Mouse (Mus musculus) large intestine, adult 2 months (tissue): ENCODE measurements around the gene Slc11a1. TPM values are rescaled to one million over a fixed set of nuclear protein-coding genes. Genes with fewer than 3 reads are reported as not detected.

Experiments used
- DNase-seq: peaks from one replicate; pipeline ENCODE4 v3.0.0-alpha.2; 2012; ENCODE audit warnings: low read depth, low spot score
- WGBS: fragments of 180-500 bp; shearing (Covaris S2); methylation state at CpG from one replicate; pipeline ENCODE4 v1.1.7; 2018; 5-methylcytosine and 5-hydroxymethylcytosine counted together
- polyA plus RNA-seq: library from polyadenylated mRNA; depleted of rRNA; stranded (reverse); fragments of >200 nt; gene quantifications from 2 replicates; pipeline ENCODE4 v1.2.3, GENCODE M21; 2012

Gene Slc11a1
- polyA plus RNA-seq, 1 experiment: 16.0 TPM

- DNase-seq: no peak
- 81% methylated on average over 13 of the region's 13 CpGs for WGBS
Observed at GRCm38 (mm10) chr1:74351185-74351769, 23.7 kb upstream of the Slc11a1 start.

GRCm38 (mm10) chr1:74352532-74353096 is 22.4 kb upstream of the Slc11a1 start:
- 77% methylated on average over 5 of the region's 5 CpGs for whole genome bisulfite sequencing
- no peak for DNase-seq

DNA sequence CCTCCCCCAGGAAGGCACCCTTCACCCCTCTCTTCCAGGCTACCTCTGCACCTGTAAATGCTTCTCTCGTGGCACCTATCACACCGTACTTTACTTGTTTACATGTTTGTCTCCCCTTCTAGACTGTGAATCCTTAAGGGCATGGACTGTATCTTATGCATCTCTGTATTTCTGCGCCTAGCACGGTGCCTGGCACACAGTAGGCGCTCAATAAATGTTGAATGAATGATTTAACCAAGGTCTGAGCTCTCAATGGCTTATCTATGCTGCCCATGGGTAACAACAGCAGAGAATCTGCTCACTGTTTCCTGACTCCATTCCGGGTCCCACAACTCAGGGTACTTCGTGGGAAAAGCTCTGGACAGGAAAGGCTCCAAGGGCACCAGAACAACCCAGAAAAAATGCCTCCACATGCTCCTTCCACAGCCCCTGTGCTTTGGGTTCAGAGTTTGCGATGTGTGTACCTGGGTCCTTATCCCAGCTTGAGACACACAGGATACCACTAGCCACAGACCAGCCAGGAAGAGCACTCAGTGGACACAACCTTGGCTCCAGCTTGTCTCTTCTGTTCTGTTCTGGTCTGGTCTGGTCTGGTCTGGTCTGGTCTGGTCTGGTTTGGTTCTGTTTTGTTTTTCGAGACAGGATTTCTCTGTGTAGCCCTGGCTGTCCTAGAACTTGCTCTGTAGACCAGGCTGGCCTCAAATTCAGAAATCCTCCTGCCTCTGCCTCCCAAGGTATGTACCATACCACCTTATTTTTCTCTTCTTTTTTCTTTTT is 21.4 kb upstream of the Slc11a1 start:
- WGBS: 82% methylated on average over 9 of the region's 9 CpGs
- no peak for DNase-seq

- DNase-seq: no peak
Observed at GRCm38 (mm10) chr1:74357531-74357930, 17.5 kb upstream of the Slc11a1 start.

DNA sequence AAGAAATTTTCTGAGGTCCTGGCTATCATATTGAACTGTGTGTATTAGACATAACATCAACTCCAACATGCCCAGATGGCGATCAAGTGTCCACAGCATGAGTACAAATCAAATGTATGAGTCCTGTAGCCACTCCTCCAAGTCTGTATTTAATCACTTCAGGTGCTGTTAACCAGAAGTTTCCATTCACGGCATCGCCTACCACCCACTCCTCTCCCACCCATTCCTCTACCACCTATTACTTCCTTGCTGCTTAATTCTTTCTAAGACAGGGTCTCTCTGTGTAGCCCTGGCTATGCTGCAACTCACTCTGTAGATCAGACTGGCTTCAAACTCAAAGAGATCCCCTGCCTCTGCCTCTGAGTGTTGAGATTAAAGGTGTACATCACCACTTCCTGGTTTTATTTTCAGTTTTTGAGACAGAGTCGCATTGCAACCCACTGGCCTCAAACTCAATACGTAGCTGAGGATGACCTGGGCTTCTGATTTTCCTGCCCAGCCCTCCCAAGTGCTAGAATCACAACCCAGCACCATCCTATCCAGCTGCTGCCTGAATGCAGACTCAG is 15.0 kb upstream of the Slc11a1 start:
- no peak for DNase-seq
- WGBS: 82% methylated on average over 5 of the region's 5 CpGs

- DNase-seq: peak; percentile 59
- WGBS: 2% methylated on average over 2 of the region's 2 CpGs
Observed at GRCm38 (mm10) chr1:74361812-74362211, 13.2 kb upstream of the Slc11a1 start, which contains the start of gene Catip. Catip (plus strand) TSS chr1:74362108.

GRCm38 (mm10) chr1:74362325-74363229 is 12.4 kb upstream of the Slc11a1 start:
- WGBS: 68% methylated on average over 17 of the region's 17 CpGs

DNA sequence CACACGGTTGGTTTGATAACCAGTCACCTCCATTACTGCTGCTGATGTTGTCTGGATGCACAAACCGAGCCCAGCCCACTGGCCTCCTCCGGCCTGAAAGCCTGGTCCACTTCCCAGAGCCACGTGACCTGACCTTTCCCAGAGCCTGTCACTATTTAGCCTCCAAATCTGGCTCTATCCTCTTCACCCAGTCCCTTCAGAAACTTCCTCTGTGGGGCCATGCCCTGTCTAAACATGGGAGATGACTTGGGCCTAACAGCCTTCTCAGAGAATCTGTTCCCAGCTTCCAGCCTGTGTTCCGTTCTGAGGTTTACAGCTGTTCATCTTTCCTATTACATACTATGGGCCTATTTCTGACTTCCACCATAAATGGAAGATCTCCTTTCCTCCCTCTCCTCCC is 11.6 kb upstream of the Slc11a1 start:
- DNase-seq: no peak
- 60% methylated on average over 5 of the region's 5 CpGs for WGBS

More at GRCm38 (mm10) chr1:74362325-74363229, 12.4 kb upstream of the Slc11a1 start:
- DNase-seq: no peak

DNA sequence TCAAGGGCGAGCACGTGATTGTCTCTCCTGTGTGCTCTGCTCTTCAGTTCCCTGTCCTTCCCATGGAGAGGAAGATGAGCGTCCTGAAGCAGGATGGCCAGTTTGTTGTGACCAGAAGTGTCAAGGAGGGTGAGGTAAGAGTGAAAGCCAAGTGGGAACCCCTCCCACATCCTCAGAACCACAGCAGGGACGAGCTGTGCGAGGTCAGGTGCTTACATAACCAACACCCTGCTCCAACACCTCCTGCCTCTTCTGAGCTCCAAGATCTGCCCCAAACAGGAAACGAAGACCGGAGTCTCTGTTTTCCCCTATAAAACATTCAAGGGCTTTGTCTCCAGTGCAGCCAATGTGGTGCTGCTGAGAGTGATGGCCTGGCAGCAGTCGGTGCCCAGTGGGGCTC is 10.7 kb upstream of the Slc11a1 start:
- no peak for DNase-seq
- WGBS: 49% methylated on average over 8 of the region's 8 CpGs

GRCm38 (mm10) chr1:74367886-74368645 is 6.9 kb upstream of the Slc11a1 start:
- WGBS: 8% methylated on average over 34 of the region's 34 CpGs
- no peak for DNase-seq

DNA sequence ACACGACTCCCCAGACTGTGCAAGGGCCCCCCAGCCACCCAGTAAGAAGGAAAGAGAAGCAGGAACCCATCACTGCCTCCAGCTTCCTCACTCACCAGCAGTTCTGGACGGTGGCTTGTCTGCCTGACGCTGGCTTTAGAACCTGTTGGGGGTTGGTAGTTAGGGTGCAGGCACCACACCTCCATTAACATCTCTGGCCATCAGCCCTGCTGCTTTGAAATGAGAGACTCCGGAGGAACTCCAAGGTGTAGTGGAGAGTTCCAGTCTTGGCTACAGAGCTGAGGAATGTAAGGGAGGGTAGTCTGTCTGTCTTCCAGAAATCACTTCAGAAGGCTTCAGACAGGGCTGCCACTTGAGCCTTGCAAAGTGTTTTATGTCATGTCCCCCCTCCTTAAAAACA is 5.0 kb upstream of the Slc11a1 start:
- no peak for DNase-seq
- WGBS: 70% methylated on average over 4 of the region's 4 CpGs

DNA sequence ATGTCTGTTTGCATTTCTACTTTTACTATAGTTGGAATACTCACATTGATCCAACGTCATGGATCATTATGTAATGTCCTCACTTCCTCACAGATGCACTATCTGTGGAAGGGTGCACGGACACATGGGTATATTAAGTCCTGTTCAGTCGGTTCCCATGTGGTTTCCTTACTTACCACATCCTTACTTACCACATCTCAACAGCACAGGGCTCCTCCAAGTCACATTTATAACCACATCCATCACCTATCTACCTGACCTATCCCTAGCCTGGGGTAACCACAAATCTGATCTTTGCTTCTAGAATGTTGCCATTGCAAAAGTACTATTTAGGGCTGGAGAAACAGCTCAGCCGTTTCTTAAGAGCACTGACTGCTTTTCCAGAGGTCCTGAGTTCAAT is 1.6 kb upstream of the Slc11a1 start:
- 62% methylated on average over 4 of the region's 4 CpGs for WGBS
- DNase-seq: no peak

- no peak for DNase-seq
- 74% methylated on average over 10 of the region's 10 CpGs for whole genome bisulfite sequencing
Observed at GRCm38 (mm10) chr1:74375561-74375960, 566 bp downstream of the Slc11a1 start.

GRCm38 (mm10) chr1:74376396-74376795 is 1.4 kb downstream of the Slc11a1 start:
- 70% methylated on average over 4 of the region's 4 CpGs for WGBS
- DNase-seq: no peak

DNA sequence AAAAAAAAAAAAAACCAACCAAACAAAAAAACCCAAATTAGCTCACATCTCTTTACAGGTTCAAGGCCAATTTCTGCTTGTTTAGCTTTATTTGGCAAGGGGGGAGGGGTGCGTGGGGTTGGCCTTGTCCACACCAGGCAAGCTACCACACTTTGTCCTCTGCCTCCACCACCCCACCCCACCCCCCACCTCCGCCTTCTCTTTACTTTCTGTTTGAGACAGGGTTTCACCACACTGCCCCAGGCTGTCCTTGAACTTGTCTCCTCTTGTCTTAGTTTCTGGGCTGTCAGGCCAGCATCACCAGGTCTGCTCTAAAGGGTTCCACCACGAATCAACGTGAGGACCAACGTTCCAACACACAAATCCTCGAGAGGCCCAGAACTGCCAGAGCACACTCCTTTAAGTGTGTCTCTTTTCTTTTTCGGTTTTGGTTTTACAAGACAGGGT is 4.1 kb downstream of the Slc11a1 start:
- DNase-seq: no peak
- 71% methylated on average over 7 of the region's 7 CpGs for WGBS

DNA sequence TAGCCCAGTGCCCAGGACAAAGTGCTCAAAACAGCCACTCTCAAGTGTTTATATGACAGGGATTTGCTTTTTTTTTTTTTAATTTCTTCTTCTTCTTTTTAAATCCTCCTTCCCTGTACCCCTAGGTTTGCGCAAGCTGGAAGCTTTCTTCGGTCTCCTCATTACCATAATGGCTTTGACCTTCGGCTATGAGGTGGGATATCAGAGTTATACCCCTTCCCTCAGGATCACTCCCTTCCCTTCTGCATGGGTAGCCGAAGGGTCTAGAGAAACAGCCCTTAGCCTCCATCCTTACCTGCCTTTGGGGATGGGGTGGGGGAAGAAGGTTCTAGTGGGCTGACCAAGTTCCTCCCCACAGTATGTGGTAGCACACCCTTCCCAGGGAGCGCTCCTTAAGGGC is 5.5 kb downstream of the Slc11a1 start:
- WGBS: 88% methylated on average over 5 of the region's 5 CpGs
- DNase-seq: no peak

- no peak for DNase-seq
- 87% methylated on average over 10 of the region's 10 CpGs for WGBS
Observed at GRCm38 (mm10) chr1:74381588-74382021, 6.6 kb downstream of the Slc11a1 start.

GRCm38 (mm10) chr1:74383385-74383784 is 8.4 kb downstream of the Slc11a1 start:
- DNase-seq: no peak
- 62% methylated on average over 13 of the region's 13 CpGs for WGBS

GRCm38 (mm10) chr1:74384525-74384924 is 9.5 kb downstream of the Slc11a1 start:
- 66% methylated on average over 8 of the region's 8 CpGs for WGBS

More at GRCm38 (mm10) chr1:74384525-74384924, 9.5 kb downstream of the Slc11a1 start:
- DNase-seq: no peak
